Mouse (Mus musculus): Measurements from ENCODE around the gene Accsl.

The Accsl gene

GRCm38 (mm10) chr2:93806487-93807201, 62.3 kb downstream of the Accsl start:
- CTCF ChIA-PET, result interaction anchor here (0.7 to 4.2 kb wide), 11 partner anchors 11 to 389 kb away, joined by 3 to 27 read pairs (median 3); partner anchors contain the start of gene Ext2 (in 2 of the 4)
- POLR2A ChIA-PET, result interaction anchor here in 2 of 4 experiments (0.6 to 1.5 kb wide), 2 partner anchors 21 to 112 kb away, joined by 5 to 6 read pairs; no protein-coding TSS in a partner anchor

GRCm38 (mm10) chr2:93805523-93805922, 63.4 kb downstream of the Accsl start:
- ChIA-PET CTCF (interaction anchor here in 2 of 4 experiments (0.7 to 4.2 kb wide), 7 partner anchors 17 to 485 kb away, joined by 3 to 27 read pairs (median 4); partner anchors contain the start of genes Accs (in 1 of the 2) and Ext2 (in 1 of the 2)), POLR2A (interaction anchor here in 3 of 4 experiments (0.8 to 1.5 kb wide), 3 partner anchors 12 to 20 kb away, joined by 4 to 5 read pairs (median 4); no protein-coding TSS in a partner anchor)

Measured in embryonic stem cell, embryonic (primary cell).